Mouse (Mus musculus) liver (tissue): ENCODE results near the gene H2-K1.
"Not testable (repeated sequence)": the region's sequence is repeated elsewhere in the genome, so short reads cannot be mapped to it uniquely, and the experiment has no call there.

Source experiments
- DNase-seq: peaks from one replicate; pipeline ENCODE4 v3.0.0-alpha.2; 2020; ENCODE audit warnings: mixed read lengths

The H2-K1 gene

GRCm38 (mm10) chr17:33953961-33954565 lies 46.1 kb downstream of the H2-K1 start:
- no peak for DNase-seq

GRCm38 (mm10) chr17:33953310-33953709 lies 46.8 kb downstream of the H2-K1 start:
- DNase-seq: no peak

GRCm38 (mm10) chr17:33952879-33953278 lies 47.3 kb downstream of the H2-K1 start:
- no peak for DNase-seq

GRCm38 (mm10) chr17:33952015-33952414 lies 48.1 kb downstream of the H2-K1 start:
- not testable (repeated sequence) for DNase-seq

- peak; percentile 87 for DNase-seq
Measured at GRCm38 (mm10) chr17:33951021-33951946, 48.9 kb downstream of the H2-K1 start, which contains the start of gene B3galt4. Gene B3galt4, minus strand, starts transcription at chr17:33951488.

GRCm38 (mm10) chr17:33950131-33950625 lies 50.0 kb downstream of the H2-K1 start:
- DNase-seq: no peak

GRCm38 (mm10) chr17:33948905-33949537 lies 51.1 kb downstream of the H2-K1 start:
- DNase-seq: no peak

- DNase-seq: no peak
Measured at GRCm38 (mm10) chr17:33948090-33948904, 51.9 kb downstream of the H2-K1 start.

GRCm38 (mm10) chr17:33947430-33948089 lies 52.6 kb downstream of the H2-K1 start:
- DNase-seq: no peak
